Mouse (Mus musculus): ENCODE data around the gene Sh2d1b2.
A peak's percentile ranks its signal among the peaks of the same experiment; 100 is the strongest.
"Not testable (repeated sequence)": the region's sequence is repeated elsewhere in the genome, so short reads cannot be mapped to it uniquely, and the experiment has no call there.

Sh2d1b2 gene

DNA sequence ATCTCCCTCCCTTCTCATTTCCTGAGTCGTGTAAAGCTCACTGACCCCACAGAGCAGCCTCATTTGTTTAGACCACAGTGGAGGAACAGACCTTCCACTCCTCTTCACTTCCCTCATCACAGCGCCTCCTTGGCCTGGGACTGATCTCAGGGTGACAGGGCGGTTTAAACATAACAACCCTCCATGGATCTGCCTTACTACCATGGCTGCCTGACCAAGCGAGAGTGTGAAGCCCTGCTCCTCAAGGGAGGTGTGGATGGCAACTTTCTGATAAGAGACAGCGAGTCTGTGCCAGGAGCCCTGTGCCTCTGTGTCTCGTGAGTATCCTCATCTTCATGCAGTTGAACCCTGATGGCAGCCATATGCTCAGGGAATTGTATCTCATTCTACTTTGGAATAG lies at the start of gene Sh2d1b2:
Sh2d1b2 (plus strand) TSS at position 62 of the 400 bp plus-strand sequence.
- DNase-seq (ENCODE audit: low read depth), result not testable (repeated sequence)

DNA sequence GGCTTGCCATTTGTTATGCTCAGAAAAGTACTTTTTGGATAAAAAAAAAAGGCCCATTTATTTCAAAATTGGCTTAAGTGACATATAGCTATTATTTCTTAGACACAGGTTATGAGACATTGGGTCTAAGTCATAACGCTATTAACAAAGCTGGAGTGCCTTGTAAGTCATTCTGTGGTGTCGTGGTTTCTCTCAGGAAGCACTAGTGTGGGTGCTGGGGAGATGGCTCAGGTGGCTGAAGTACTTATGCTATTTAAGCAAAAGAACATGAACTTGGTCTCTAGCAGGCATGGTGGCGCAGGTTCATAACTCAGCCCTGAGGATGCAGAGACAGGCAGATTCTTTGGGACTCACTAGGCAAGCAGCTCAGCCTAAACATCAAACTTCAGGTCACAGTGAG lies 47.4 kb upstream of the Sh2d1b2 start:
- DNase-seq (ENCODE audit: low read depth), result peak; percentile 74

DNA sequence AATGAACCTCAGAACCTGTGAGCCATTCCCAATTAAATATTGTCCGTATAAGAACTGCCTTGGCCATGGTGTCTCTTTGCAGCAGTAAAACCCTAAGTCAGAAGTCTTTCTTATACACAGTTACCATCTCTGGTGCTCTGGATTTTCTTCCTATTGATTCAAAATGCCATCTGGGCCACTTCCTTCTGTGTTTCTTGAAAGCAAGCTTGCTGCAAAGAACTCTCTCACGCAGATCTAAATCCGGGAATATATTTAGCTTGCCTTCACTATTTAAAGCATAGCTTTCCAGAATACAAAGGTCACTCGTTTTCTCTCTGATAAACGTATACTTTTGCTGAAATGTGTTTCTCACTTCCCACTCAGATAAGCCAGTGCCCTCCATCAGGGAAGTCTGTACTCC lies 46.0 kb upstream of the Sh2d1b2 start:
- DNase-seq (ENCODE audit: low read depth), result no peak

DNA sequence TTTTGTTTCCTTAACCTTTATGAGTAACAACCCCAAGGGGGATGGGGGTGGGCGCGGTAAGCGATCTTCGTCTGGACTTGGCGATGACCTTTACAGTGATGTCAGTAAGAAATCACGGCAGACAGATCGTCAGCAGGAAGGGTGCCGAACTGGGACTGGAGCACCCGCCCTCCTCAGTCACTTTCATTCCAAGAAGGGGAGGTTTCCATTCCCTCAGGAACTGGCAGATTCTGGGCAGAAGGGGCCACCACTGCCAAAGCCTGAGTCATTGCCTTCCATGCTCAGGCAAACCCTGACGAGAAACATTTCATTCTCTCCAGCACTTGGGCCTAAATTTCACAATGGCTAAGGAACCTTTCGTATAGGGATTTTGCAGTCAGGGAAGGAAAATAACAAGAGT lies 43.9 kb upstream of the Sh2d1b2 start:
- no peak for DNase-seq (ENCODE audit: low read depth)

DNA sequence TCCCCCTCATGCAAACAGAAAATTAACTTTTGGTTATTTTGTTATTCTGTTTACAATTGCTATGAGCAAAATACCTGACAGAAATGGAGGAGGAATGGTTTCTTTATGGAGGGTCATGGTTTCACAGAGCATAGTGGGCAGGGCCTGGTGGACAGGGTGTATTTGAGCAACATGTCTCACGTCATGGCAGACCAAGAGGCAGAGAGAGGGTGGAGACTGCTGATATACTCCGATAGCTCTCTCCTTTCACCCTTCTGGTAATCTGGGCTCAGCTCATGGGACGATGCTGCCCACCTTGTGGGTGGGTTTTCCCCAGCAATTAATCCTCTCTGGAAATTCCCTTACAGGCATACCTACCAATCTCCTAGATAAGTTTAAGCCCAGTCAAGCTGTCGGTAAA lies 42.3 kb upstream of the Sh2d1b2 start:
- no peak for DNase-seq (ENCODE audit: low read depth)

DNA sequence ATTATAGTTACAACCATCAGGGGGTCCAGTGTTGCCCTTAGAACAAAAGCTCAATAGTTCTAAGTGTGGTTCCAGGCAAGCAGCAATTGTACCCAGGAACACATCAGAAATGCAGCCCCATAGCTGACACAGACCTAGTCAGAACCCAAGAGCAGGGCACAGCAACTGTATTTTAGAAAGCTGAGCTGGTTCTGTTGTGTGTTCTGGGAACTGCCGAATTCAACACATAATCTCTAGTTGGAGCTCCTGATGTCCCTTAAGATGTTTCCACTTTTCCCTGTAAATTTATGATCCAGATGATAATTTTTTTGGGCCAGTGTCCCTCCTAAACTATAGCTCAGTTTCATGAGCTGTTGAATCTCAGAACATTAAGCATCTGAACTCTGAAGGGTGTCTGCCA lies 40.6 kb upstream of the Sh2d1b2 start:
- DNase-seq (ENCODE audit: low read depth), result no peak

DNA sequence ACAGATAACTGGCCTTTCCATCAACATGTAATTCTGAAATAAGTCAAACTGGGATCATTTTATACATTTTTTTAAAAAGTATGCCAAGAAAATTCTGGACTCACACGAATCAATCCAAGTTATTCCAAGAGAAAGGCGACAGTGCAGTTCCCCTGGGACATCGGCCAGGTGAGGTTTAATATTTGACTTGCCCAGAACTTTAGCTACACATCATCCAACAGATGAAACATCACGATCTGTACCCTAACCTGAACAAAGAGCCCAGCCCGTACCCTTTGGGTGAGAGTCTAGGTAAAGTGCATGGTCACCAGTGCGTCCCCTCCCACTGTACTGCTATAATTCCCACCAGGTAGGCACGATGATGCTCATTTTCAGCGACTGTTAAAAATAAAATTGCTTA lies 36.3 kb upstream of the Sh2d1b2 start:
- no peak for DNase-seq (ENCODE audit: low read depth)

DNA sequence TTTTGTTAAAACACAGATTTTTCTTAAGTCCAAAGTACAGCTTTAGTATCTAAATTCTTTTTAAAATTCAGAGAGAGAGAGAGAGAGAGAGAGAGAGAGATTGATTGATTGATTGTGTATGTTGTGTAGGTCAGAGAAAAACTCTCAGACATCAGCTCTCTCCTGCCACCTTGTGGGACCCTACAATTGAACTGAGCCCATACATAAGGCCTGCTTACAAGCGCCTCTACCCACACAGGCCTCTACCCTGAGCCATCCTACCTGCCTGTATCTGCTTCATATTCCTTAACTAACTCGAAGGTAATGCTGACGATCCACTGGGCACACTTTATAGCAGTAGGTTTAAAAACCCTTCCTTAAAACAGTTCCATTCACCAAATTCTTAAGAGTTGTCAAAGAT lies 32.2 kb upstream of the Sh2d1b2 start:
- peak; percentile 63 for DNase-seq (ENCODE audit: low read depth)

DNA sequence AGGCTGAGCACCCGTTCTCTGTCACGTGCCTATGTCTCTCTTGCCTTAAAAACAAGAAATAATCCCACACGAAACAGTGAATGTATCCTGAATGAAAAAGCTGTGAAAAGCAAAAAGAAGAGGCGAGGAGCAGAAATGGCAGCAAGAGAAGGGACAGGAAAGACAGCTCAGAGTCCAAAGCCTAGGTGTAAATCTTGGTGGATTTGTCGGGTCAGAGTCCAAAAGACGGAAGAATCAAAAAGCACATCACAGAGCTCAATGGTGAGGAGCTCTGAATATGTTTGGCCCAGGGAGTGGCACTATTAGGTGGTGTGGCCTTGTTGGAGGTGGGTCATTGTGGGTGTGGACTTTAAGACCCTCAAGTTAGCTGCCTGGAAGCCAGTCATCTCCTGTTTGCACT lies 26.2 kb upstream of the Sh2d1b2 start:
- DNase-seq (ENCODE audit: low read depth), result no peak

DNA sequence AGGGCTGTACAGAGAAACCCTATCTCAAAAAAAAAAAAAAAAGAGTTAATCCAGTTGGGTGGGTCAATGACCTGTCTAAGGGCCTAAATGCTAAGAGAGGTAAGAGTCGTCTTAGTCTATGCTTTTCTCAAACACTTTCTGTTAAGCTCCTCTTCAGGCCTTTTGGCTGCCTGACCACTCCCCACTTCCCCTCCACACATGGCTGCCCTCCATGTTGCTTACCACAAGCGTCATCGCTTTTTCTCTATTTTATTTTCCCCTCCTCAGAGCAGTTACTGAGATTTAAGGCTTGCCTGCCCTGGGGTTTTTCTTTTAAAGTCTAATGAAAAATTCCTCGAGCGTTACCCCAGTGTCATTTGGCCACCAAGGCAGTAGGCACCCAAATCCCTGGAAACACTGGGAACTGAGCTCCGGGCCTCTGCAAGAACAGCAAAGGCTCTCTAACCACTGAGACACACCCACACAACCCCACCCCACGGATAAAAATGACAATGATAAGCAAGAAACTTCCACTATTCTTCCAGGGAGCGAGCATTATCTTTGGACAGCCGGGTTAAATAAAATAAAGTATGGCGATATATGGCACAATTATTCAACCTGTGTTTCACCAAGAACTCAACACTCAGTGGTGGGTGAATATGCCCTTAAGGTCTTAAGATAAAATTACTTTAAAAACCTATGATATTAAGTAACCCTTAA lies 19.2 kb upstream of the Sh2d1b2 start:
- no peak for DNase-seq (ENCODE audit: low read depth)

DNA sequence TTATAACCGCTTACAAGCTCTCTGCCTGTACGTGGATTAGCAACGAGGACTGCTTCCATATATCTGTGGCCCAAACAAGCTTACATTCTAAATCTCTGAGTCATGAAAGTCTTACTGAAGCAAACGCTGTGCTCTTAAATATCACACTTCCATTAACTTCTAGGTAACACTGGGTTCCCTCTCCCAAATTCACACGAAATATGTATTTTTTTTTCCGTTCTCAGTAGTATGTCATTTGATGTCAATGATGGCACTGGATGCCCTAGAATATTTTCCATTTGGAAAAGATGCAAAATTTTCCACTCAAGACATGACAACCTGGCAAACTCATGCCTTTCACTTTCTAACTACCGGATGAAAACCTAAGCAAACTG lies 18.2 kb upstream of the Sh2d1b2 start:
- DNase-seq (ENCODE audit: low read depth), result peak; percentile 52

DNA sequence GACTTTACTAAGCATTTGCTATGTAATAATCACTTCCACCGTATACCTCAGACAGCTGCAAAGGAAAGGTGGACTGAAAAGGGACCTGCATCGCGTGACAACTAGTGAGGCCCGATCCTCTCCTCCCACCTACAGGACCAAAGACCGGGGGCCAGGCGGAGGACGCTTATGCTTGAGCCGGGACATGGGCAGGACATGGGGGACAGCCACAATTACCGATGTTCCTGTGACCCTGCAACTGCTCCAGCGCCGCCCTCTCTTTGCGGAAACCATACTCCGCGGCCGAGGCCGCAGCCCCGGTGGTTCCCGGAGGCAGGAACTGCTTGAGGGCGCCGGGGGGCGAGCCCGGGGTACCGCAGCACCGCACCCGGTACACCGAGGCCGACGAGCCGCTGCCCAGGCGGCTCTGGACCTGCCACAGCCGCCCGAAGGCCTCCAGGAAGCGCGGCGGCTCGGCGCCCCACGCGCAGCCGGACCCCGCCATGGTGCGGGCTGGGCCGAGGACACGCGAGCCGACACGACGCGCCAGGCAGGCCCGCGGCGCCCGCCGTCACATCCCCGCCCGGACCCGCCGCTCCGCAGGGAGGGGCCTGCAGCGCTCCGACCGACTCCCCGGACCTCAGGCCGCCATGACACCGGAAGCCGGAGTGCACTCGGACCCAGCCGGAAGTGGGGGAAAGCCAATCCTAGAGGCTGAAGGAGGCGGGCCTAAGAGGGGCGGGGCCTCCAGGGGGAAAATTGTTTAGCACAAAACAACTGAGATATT lies 17.6 kb upstream of the Sh2d1b2 start, which contains the start of gene Uhmk1:
Uhmk1 (minus strand) TSS at position 641 of the 766 bp plus-strand sequence.
- DNase-seq (ENCODE audit: low read depth), result peak; percentile 88

DNA sequence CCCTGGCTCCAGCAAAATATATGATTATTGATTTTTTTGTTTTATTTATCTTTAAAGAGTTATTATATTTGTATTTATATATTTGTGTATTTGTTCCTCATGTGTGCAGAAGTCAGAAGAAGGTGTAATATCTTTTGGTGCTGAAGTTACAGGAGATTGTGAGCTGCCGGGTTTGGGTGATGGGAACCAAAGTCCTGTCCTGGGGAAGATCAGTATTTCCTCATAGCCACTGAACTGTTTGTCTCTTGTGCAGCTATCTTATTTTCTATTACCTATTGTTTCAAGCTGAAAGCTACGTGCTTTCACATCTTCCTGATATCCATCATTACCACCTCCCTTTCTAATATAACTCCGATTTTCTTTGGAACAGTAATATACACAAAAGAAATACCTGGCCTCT lies 17.0 kb upstream of the Sh2d1b2 start:
- DNase-seq (ENCODE audit: low read depth), result no peak

DNA sequence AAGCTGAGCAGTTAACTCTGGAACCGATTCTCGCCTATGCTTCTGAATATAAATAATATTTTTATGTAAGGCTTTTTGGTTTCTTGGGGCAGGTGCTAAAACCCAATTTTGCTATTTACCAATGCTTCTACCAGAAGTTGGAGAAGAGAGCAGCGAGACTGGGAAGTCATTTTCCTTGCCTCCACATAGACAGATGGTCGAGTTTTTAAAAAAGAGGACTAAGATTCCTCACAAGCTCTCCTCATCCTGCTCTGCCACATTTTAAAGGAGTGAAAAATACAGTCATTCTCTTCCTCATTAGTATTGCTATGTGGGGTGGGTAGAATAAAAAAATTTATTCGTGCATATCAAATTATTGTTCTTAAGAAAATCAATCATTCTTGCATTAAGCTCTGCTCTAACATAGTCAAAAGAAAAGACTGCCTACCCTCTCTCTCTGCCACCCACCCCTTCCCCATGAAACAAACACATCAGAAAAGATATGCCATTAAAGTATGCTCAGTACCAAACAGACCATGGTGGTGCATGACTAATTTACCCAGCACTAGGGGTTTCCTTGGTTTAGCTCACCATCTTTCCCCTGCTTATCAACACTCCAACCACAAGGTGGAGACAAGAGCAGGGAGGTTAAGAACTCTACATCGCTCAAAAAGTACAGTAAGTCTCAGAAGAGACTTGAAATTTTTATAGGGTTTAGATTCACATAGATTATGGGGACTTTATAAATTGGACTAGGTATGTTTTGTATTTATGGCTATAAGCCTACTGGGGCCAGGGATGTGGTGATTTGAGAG lies 14.3 kb upstream of the Sh2d1b2 start:
- DNase-seq (ENCODE audit: low read depth), result peak; percentile 84

DNA sequence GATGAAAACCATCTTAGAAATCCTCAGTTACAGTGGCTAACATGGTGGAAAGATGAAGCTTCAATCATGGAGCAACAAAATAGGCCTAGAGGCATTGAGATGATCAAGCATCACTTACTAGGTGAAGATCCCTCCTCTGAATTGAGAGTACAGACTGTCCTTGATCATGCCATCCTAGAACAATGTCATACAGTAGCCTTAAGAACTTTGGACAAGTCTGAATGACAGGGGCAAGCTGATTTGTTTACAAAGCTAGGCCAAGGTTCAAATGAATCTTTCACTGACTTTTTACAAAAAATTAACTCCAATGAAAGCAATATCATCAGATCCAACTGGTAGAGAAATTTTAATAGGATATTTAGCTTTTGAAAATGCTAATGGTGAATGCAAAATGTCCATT lies 12.2 kb upstream of the Sh2d1b2 start:
- DNase-seq (ENCODE audit: low read depth), result no peak

DNA sequence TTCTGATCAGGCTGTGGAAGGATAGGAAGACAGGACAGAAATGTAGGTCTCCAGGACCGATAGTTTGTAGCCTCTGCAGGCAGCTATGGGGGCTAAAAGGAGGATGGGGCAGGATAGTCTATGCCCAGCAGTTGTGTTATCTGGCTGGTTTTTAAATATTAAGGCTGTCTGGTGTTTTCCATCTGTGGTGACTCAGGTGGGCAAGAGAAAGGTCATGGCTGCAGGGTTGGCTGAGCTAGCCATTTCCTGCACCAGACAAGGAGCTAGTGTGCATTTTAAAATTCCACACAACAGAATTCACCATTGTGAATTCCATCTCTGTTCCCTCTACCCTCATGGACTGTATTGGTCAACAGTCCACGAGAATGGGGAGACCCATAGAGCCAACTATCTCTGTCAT lies 9.3 kb upstream of the Sh2d1b2 start:
- DNase-seq (ENCODE audit: low read depth), result no peak

DNA sequence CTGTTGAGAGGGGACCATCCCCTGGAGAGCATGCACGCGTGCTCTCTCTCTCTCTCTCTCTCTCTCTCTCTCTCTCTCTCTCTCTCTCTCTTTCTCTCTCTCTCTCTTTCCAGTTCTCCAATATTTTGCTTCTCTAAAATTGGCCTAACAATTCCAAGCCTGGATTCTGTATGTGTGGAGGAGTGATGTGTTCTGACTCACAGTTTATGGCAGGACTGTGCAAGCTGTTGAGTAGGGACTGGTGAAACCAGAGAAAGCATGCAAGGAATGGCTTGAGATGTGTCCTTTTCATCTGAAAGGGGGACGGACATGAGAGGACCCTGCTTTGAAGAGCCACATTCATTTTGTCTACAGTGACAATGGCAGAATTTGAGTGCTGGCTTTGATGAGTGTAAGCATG lies 12.5 kb downstream of the Sh2d1b2 start:
- DNase-seq (ENCODE audit: low read depth), result no peak

DNA sequence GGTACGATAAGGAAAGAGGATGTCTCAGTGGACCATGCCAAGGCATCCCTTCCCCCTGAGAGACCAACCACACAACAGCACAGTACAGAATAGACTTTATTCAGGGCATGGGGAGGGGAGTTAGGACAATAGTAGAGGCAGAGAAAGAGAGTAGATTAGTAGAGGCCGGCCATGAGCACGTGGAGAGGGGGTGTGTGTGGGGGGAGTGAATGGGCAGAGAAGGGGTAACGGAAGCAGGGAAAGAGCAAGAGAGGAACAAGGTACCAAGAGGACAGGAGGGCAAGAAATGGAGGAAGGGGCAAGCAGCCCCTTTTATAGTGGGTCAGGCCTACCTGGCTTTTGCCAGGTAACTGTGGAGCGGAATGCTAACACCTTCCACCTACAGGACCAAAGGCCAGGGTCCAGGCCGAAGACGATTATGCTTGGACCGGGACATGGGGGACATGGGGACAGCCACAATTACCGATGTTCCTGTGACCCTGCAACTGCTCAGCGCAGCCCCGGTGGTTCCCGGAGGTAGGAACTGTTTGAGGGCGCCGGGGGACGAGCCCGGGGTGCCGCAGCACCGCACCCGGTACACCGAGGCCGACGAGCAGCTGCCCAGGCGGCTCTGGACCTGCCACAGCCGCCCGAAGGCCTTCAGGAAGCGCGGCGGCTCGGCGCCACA lies 22.5 kb downstream of the Sh2d1b2 start:
- no peak for DNase-seq (ENCODE audit: low read depth)

DNA sequence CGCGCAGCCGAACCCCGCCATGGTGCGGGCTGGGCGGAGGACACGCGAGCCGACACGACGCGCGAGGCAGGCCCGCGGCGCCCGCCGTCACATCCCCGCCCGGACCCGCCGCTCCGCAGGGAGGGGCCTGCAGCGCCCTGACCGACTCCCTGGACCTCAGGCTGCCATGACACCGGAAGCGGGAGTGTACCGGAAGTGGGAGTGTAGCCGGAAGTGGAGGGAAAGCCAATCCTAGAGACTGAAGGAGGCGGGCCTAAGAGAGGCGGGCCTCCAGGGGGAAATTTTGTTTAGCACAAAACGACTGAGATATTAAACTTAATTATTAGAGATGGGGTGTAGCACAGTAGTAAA lies 23.0 kb downstream of the Sh2d1b2 start:
- DNase-seq (ENCODE audit: low read depth), result no peak

DNA sequence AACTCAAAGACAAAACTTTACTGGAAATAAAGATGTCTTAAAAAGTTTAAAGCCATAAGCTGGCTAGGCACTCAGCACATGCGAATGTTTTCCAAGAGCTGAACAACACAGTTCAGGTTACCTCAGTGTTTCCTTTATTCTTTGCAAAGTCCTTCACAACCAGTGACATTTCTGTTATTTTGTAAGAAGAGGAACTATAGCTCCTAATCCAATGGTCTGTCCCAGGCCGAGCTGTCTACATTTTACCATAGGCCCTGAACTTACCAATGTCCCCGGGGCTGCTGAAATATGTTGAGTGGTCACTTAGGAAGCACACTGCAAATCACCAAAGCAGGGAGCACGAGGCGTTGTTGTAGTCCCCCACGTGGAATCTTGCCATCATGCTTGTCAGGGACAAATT lies 37.7 kb downstream of the Sh2d1b2 start:
- peak; percentile 12 for DNase-seq (ENCODE audit: low read depth)

DNA sequence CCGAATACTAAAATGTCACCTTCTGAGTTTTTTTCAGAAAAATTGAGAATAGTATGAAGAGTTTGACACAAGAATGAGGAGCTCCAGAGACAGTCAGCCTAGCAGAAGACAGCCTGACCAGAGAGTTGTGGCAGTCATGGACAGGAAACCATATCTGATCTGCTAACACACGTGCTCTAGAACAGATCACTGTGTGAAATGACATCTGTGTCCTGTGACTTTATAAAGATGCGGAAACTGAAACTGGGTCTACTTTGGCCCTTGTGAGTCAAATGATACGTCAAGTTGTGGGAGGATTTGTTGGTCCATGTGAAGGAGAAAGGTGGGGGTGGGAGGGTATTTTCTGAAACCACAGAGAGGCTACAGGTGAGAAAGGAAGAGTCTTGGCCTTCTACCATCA lies 38.1 kb downstream of the Sh2d1b2 start:
- DNase-seq (ENCODE audit: low read depth), result peak; percentile 71

DNA sequence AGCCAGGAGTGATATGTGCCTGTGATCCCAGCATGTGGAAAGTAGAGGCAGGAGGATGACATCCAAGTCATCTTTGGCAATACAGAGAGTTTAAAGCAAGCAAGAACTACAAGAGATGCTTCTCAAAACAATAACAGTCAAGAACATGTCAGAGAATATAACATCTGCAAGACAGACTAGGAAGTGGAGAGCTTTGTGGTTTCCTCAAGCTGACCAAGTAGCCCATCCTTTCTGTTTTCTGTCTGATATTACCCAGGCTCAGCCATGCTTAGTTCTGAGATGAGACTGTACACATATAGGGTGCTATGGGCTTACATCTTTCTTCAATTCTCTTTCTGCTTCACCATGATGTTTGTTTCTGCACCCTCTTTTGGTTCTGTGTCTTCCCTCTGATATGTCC lies 40.7 kb downstream of the Sh2d1b2 start:
- DNase-seq (ENCODE audit: low read depth), result peak; percentile 79

Measured in 416B (cell line).